Comparison of ENCODE assay signal across 10 mouse cellular contexts in genomic region chr1:191908906-191909305, GRCm38 (mm10). TPM values are rescaled to one million over a fixed set of nuclear protein-coding genes. Genes with fewer than 3 reads are reported as not detected.
DNase-seq lines count a peak whose midpoint lies in the region; ATAC-seq lines count a peak whose summit lies in the region.
"Had no signal": no experiment of that assay in that cellular context is flagged by ENCODE, and none has a peak within 500 bp of the region (broad histone marks: within the 10 kb centered on the region; RNA-seq: fewer than 3 reads in every experiment).

No protein-coding gene starts in this region.

- H3K27me3 ChIP-seq in hindbrain, embryonic 10.5 days (ENCODE audit: insufficient read depth, poor library complexity, severe bottlenecking), result peaks cover 9% of the 10 kb centered on the region
- H3K27me3 ChIP-seq in hindbrain, embryonic 11.5 days (ENCODE audit: control insufficient read depth, insufficient read depth, low read length), result no peaks in the 10 kb centered on the region
- H3K27me3 ChIP-seq in embryonic facial prominence, embryonic 10.5 days (replicated peaks; ENCODE audit: low read depth, poor library complexity, severe bottlenecking), result peaks cover 17% of the 10 kb centered on the region
- no peaks in the 10 kb centered on the region for H3K27me3 ChIP-seq in hindbrain, embryonic 14.5 days (ENCODE audit: control insufficient read depth, insufficient read depth, low read length)
- H3K27me3 ChIP-seq in midbrain, embryonic 14.5 days (ENCODE audit: control insufficient read depth, insufficient read depth, low read length), result no peaks in the 10 kb centered on the region

- H3K4me2 ChIP-seq in hindbrain, embryonic 11.5 days (replicated peaks; ENCODE audit: low read depth, low read length), result no peak overlapping the region; the same call in 1 of the 2 replicates
- peak overlapping the region; percentile 71 for H3K4me2 ChIP-seq in hindbrain, embryonic 14.5 days (replicated peaks)
- peak overlapping the region; percentile 93 for H3K4me2 ChIP-seq in midbrain, embryonic 14.5 days (ENCODE audit: low read length)

- H3K27ac ChIP-seq in hindbrain, embryonic 10.5 days, result no peak overlapping the region
- H3K27ac ChIP-seq in hindbrain, embryonic 11.5 days (ENCODE audit: low read depth, low read length), result no peak overlapping the region
- H3K27ac ChIP-seq in embryonic facial prominence, embryonic 10.5 days (replicated peaks), result no peak overlapping the region
- H3K27ac ChIP-seq in hindbrain, embryonic 14.5 days, result no peak overlapping the region
- no peak overlapping the region for H3K27ac ChIP-seq in midbrain, embryonic 14.5 days (replicated peaks; ENCODE audit: low read depth, low read length)

- no peak overlapping the region for H3K9ac ChIP-seq in hindbrain, embryonic 11.5 days (ENCODE audit: low read depth, low read length)
- no peak overlapping the region for H3K9ac ChIP-seq in hindbrain, embryonic 14.5 days
- H3K9ac ChIP-seq in midbrain, embryonic 14.5 days (replicated peaks; ENCODE audit: low read length), result no peak overlapping the region

- WGBS in hindbrain, embryonic 10.5 days, result 92% methylated on average over 15 of the region's 15 CpGs
- 91% methylated on average over 15 of the region's 15 CpGs for WGBS in hindbrain, embryonic 11.5 days
- WGBS in embryonic facial prominence, embryonic 10.5 days, result 93% methylated on average over 15 of the region's 15 CpGs
- WGBS in hindbrain, embryonic 14.5 days, result 92% methylated on average over 15 of the region's 15 CpGs
- 93% methylated on average over 15 of the region's 15 CpGs for WGBS in midbrain, embryonic 14.5 days

- no peaks in the 10 kb centered on the region for H3K9me3 ChIP-seq in hindbrain, embryonic 10.5 days
- H3K9me3 ChIP-seq in hindbrain, embryonic 11.5 days (ENCODE audit: control insufficient read depth, low read length), result no peaks in the 10 kb centered on the region
- H3K9me3 ChIP-seq in embryonic facial prominence, embryonic 10.5 days, result no peaks in the 10 kb centered on the region
- H3K9me3 ChIP-seq in hindbrain, embryonic 14.5 days (ENCODE audit: control insufficient read depth, low read length), result no peaks in the 10 kb centered on the region
- no peaks in the 10 kb centered on the region for H3K9me3 ChIP-seq in midbrain, embryonic 14.5 days (ENCODE audit: control insufficient read depth, low read length)

- intact Hi-C loops in gastrocnemius, postnatal 36 days (cut with DNase I), result loop anchor here (5.0 kb wide), 3 partner anchors 53 to 183 kb away; partner anchors contain the start of genes Nek2 and Traf5

- no peak for ATAC-seq in hindbrain, embryonic 11.5 days (ENCODE audit: low FRiP score)
- ATAC-seq in hindbrain, embryonic 14.5 days (ENCODE audit: low FRiP score), result no peak
- ATAC-seq in midbrain, embryonic 14.5 days (ENCODE audit: low FRiP score, low TSS enrichment), result no peak

- peaks cover 46% of the 10 kb centered on the region for H3K4me1 ChIP-seq in hindbrain, embryonic 10.5 days (replicated peaks)
- H3K4me1 ChIP-seq in hindbrain, embryonic 11.5 days (replicated peaks; ENCODE audit: control insufficient read depth, insufficient read depth, low read length), result peaks cover 8% of the 10 kb centered on the region
- peaks cover 41% of the 10 kb centered on the region for H3K4me1 ChIP-seq in embryonic facial prominence, embryonic 10.5 days
- H3K4me1 ChIP-seq in hindbrain, embryonic 14.5 days (replicated peaks; ENCODE audit: control insufficient read depth, insufficient read depth, low read length), result peaks cover 57% of the 10 kb centered on the region
- H3K4me1 ChIP-seq in midbrain, embryonic 14.5 days (ENCODE audit: control insufficient read depth, insufficient read depth, low read length), result peaks cover 39% of the 10 kb centered on the region

- peak overlapping the region; percentile 88; the same call in 1 of the 2 replicates for H3K4me3 ChIP-seq in hindbrain, embryonic 10.5 days
- no peak overlapping the region for H3K4me3 ChIP-seq in hindbrain, embryonic 11.5 days (ENCODE audit: low read depth, low read length)
- H3K4me3 ChIP-seq in embryonic facial prominence, embryonic 10.5 days, result peak overlapping the region; percentile 84
- peak overlapping the region; percentile 65 for H3K4me3 ChIP-seq in hindbrain, embryonic 14.5 days (replicated peaks; ENCODE audit: low read length)
- H3K4me3 ChIP-seq in midbrain, embryonic 14.5 days (replicated peaks; ENCODE audit: low read depth, low read length), result no peak overlapping the region

- H3K36me3 ChIP-seq in hindbrain, embryonic 10.5 days, result peaks cover 25% of the 10 kb centered on the region
- H3K36me3 ChIP-seq in hindbrain, embryonic 11.5 days (ENCODE audit: control insufficient read depth, insufficient read depth, low read length), result no peaks in the 10 kb centered on the region
- peaks cover 31% of the 10 kb centered on the region for H3K36me3 ChIP-seq in embryonic facial prominence, embryonic 10.5 days (replicated peaks)
- H3K36me3 ChIP-seq in hindbrain, embryonic 14.5 days (replicated peaks; ENCODE audit: control insufficient read depth, insufficient read depth), result peaks cover 13% of the 10 kb centered on the region
- peaks cover 11% of the 10 kb centered on the region; the same call in 1 of the 2 replicates for H3K36me3 ChIP-seq in midbrain, embryonic 14.5 days (ENCODE audit: control insufficient read depth, insufficient read depth, low read length)

- DNase-seq in hindbrain, embryonic 10.5 days (ENCODE audit: low spot score), result no peak
- DNase-seq in hindbrain, embryonic 11.5 days (ENCODE audit: low spot score), result no peak
- DNase-seq in embryonic facial prominence, embryonic 10.5 days (ENCODE audit: low spot score), result no peak
- no peak for DNase-seq in hindbrain, embryonic 14.5 days (ENCODE audit: low spot score)
- DNase-seq in midbrain, embryonic 14.5 days, result no peak
- no peak for DNase-seq in gastrocnemius, postnatal 36 days
- no peak for DNase-seq in layer of hippocampus, adult 18-20 months (ENCODE audit: low spot score in 2 of 2)
- no peak for DNase-seq in cerebellum, adult 18-20 months
- DNase-seq: gastrocnemius, postnatal 25 days; thymus, postnatal 25 days had no signal

RNA-seq across cellular contexts. Expression of gene Slc30a1, which starts 2.3 kb away (rescaled TPM):
- 1.3 and 1.6 TPM in 2 replicates for polyA plus RNA-seq in hindbrain, embryonic 10.5 days (2016; fragmentation: Nextera tagmentation; extraction: Ambion mirVana)
- polyA plus RNA-seq in hindbrain, embryonic 11.5 days (2014; fragmentation: Nextera tagmentation; extraction: Ambion mirVana), result 1.9 and 2.6 TPM in 2 replicates
- 1.5 and 1.8 TPM in 2 replicates for polyA plus RNA-seq in embryonic facial prominence, embryonic 10.5 days (2016; fragmentation: Nextera tagmentation; extraction: Ambion mirVana)
- polyA plus RNA-seq in hindbrain, embryonic 14.5 days (2014; fragmentation: Nextera tagmentation; extraction: Ambion mirVana), result 3.5 and 3.7 TPM in 2 replicates
- 2.3 and 2.9 TPM in 2 replicates for polyA plus RNA-seq in midbrain, embryonic 14.5 days (2014; fragmentation: Nextera tagmentation; extraction: Ambion mirVana)
- total RNA-seq in gastrocnemius, postnatal 36 days (2021), result 1 to 10 TPM; 5.6 to 7.7 TPM
- 10 to 100 TPM; 27.1 to 30.5 TPM for total RNA-seq in layer of hippocampus, adult 18-20 months (2021)

Comparison
In these comparisons a context has a peak if more than half of its experiments do, and no peak if none do; other contexts are left out.
1. H3K4me3 ChIP-seq: peak in hindbrain, embryonic 10.5 days (single experiment), embryonic facial prominence, embryonic 10.5 days (single experiment) and hindbrain, embryonic 14.5 days (single experiment); none in hindbrain, embryonic 11.5 days (single experiment) and midbrain, embryonic 14.5 days (single experiment).